17 mouse cellular contexts compared by ENCODE assay signal in genomic region chr4:109091241-109091777, GRCm38 (mm10).
"Had no signal": no experiment of that assay in that cellular context is flagged by ENCODE, and none has a peak within 500 bp of the region (broad histone marks: within the 10 kb centered on the region; RNA-seq: fewer than 3 reads in every experiment).

No protein-coding gene starts in this region.

- ATAC-seq: liver, postnatal 0 days had no signal

- H3K27ac ChIP-seq: liver, embryonic 14.5 days; stomach, postnatal 0 days had no signal

- H3K9ac ChIP-seq: liver, embryonic 14.5 days; liver, postnatal 0 days; lung, embryonic 14.5 days had no signal

- DNase-seq: kidney, postnatal 14 days; kidney, postnatal 4 days; liver, postnatal 0 days; lung, embryonic 14.5 days; lung, postnatal 10 days; lung, postnatal 4 days; midbrain, embryonic 14.5 days; right cerebral cortex, adult 18-20 months; right cerebral cortex, postnatal 14 days; right cerebral cortex, postnatal 4 days; thymus, adult 2 months; thymus, postnatal 14 days; thymus, postnatal 4 days had no signal

- H3K4me2 ChIP-seq: liver, embryonic 11.5 days; lung, embryonic 14.5 days; midbrain, embryonic 11.5 days had no signal
